Comparison of ENCODE assay signal across 15 mouse cellular contexts in genomic region chr16:92402216-92402615, GRCm38 (mm10). TPM values are rescaled to one million over a fixed set of nuclear protein-coding genes. Genes with fewer than 3 reads are reported as not detected.
A peak's percentile ranks its signal among the peaks of the same experiment; 100 is the strongest.
DNase-seq lines count a peak whose midpoint lies in the region; ATAC-seq lines count a peak whose summit lies in the region.
"Had no signal": no experiment of that assay in that cellular context is flagged by ENCODE, and none has a peak within 500 bp of the region (broad histone marks: within the 10 kb centered on the region; RNA-seq: fewer than 3 reads in every experiment).

No protein-coding gene starts in this region.

- peak overlapping the region; percentile 42; the same call in 1 of the 2 replicates for H3K9ac ChIP-seq in heart, embryonic 12.5 days
- peak overlapping the region; percentile 44 for H3K9ac ChIP-seq in lung, embryonic 16.5 days (ENCODE audit: low read length)
- peak overlapping the region; percentile 15; the same call in 1 of the 2 replicates for H3K9ac ChIP-seq in stomach, embryonic 14.5 days (replicated peaks; ENCODE audit: low read depth, low read length)
- H3K9ac ChIP-seq: forebrain, embryonic 12.5 days; midbrain, embryonic 15.5 days had no signal

- DNase-seq in heart, adult 8-10 months (ENCODE audit: low spot score), result no peak
- DNase-seq in lung, postnatal 4 days, result no peak
- no peak for DNase-seq in embryonic facial prominence, embryonic 10.5 days (ENCODE audit: low spot score)
- no peak for DNase-seq in gastrocnemius, adult 18-20 months (ENCODE audit: low spot score)
- DNase-seq in ovary, postnatal 10 days (ENCODE audit: low spot score), result no peak
- DNase-seq: layer of hippocampus, adult 9-11 months; spleen, adult 18-20 months; thymus, postnatal 25 days had no signal

- ATAC-seq in heart, embryonic 12.5 days (ENCODE audit: insufficient number of reproducible peaks, low FRiP score), result no peak
- no peak for ATAC-seq in lung, embryonic 16.5 days (ENCODE audit: low read depth)
- no peak for ATAC-seq in stomach, embryonic 14.5 days (ENCODE audit: insufficient number of reproducible peaks, insufficient read depth, low FRiP score, low read depth)
- ATAC-seq: midbrain, embryonic 15.5 days had no signal

- H3K36me3 ChIP-seq in heart, embryonic 12.5 days, result 0 out of 2 replicates have a peak, but pooled peaks cover 4% of the 10 kb centered on the region
- no peaks in the 10 kb centered on the region; the same call in 1 of the 2 replicates for H3K36me3 ChIP-seq in lung, embryonic 16.5 days (ENCODE audit: control insufficient read depth, insufficient read depth, low read length)
- no peaks in the 10 kb centered on the region; the same call in 1 of the 2 replicates for H3K36me3 ChIP-seq in embryonic facial prominence, embryonic 10.5 days (replicated peaks)
- H3K36me3 ChIP-seq in stomach, embryonic 14.5 days (ENCODE audit: control insufficient read depth, insufficient read depth, low read length), result no peaks in the 10 kb centered on the region
- H3K36me3 ChIP-seq: forebrain, embryonic 12.5 days; midbrain, embryonic 15.5 days had no signal

- H3K27me3 ChIP-seq in heart, embryonic 12.5 days (replicated peaks), result no peaks in the 10 kb centered on the region
- H3K27me3 ChIP-seq in lung, embryonic 16.5 days (ENCODE audit: control insufficient read depth, insufficient read depth, low read depth, low read length), result no peaks in the 10 kb centered on the region
- peaks cover 29% of the 10 kb centered on the region for H3K27me3 ChIP-seq in embryonic facial prominence, embryonic 10.5 days (replicated peaks; ENCODE audit: low read depth, poor library complexity, severe bottlenecking)
- no peaks in the 10 kb centered on the region for H3K27me3 ChIP-seq in stomach, embryonic 14.5 days (ENCODE audit: control insufficient read depth, insufficient read depth, low read length)
- H3K27me3 ChIP-seq: midbrain, embryonic 15.5 days had no signal

- H3K4me1 ChIP-seq in heart, embryonic 12.5 days (replicated peaks), result peaks cover 53% of the 10 kb centered on the region
- peaks cover 66% of the 10 kb centered on the region for H3K4me1 ChIP-seq in lung, embryonic 16.5 days (replicated peaks; ENCODE audit: control insufficient read depth, insufficient read depth, low read length)
- H3K4me1 ChIP-seq in embryonic facial prominence, embryonic 10.5 days, result peaks cover 66% of the 10 kb centered on the region
- H3K4me1 ChIP-seq in stomach, embryonic 14.5 days (ENCODE audit: control insufficient read depth, insufficient read depth, low read length), result peaks cover 47% of the 10 kb centered on the region

- peak overlapping the region; percentile 32; the same call in 1 of the 2 replicates for H3K27ac ChIP-seq in heart, embryonic 12.5 days (ENCODE audit: poor library complexity, severe bottlenecking)
- H3K27ac ChIP-seq in lung, embryonic 16.5 days (ENCODE audit: low read length), result peak overlapping the region; percentile 96
- H3K27ac ChIP-seq in embryonic facial prominence, embryonic 10.5 days (replicated peaks), result peak overlapping the region; percentile 55; the same call in 1 of the 2 replicates
- peak overlapping the region; percentile 55; the same call in 1 of the 2 replicates for H3K27ac ChIP-seq in stomach, embryonic 14.5 days (ENCODE audit: low read length)
- H3K27ac ChIP-seq: forebrain, embryonic 12.5 days; midbrain, embryonic 15.5 days had no signal

- H3K4me3 ChIP-seq in heart, embryonic 12.5 days, result no peak overlapping the region
- H3K4me3 ChIP-seq in lung, embryonic 16.5 days (ENCODE audit: low read length), result no peak overlapping the region
- no peak overlapping the region for H3K4me3 ChIP-seq in embryonic facial prominence, embryonic 10.5 days
- no peak overlapping the region for H3K4me3 ChIP-seq in stomach, embryonic 14.5 days (ENCODE audit: low read depth, low read length)
- H3K4me3 ChIP-seq: forebrain, embryonic 12.5 days; midbrain, embryonic 15.5 days had no signal

- 29% methylated on average over 8 of the region's 8 CpGs for WGBS in heart, embryonic 12.5 days
- 37% methylated on average over 8 of the region's 8 CpGs for WGBS in lung, embryonic 16.5 days
- WGBS in embryonic facial prominence, embryonic 10.5 days, result 43% methylated on average over 8 of the region's 8 CpGs
- 23% methylated on average over 8 of the region's 8 CpGs for WGBS in stomach, embryonic 14.5 days

- H3K4me2 ChIP-seq in heart, embryonic 12.5 days, result no peak overlapping the region
- no peak overlapping the region for H3K4me2 ChIP-seq in lung, embryonic 16.5 days (ENCODE audit: low read depth, low read length)
- no peak overlapping the region for H3K4me2 ChIP-seq in stomach, embryonic 14.5 days (replicated peaks; ENCODE audit: low read depth, low read length)
- H3K4me2 ChIP-seq: forebrain, embryonic 12.5 days; midbrain, embryonic 15.5 days had no signal

- H3K9me3 ChIP-seq in heart, embryonic 12.5 days (replicated peaks), result no peaks in the 10 kb centered on the region
- no peaks in the 10 kb centered on the region for H3K9me3 ChIP-seq in lung, embryonic 16.5 days (ENCODE audit: control insufficient read depth, low read length)
- H3K9me3 ChIP-seq in embryonic facial prominence, embryonic 10.5 days, result no peaks in the 10 kb centered on the region
- no peaks in the 10 kb centered on the region for H3K9me3 ChIP-seq in stomach, embryonic 14.5 days (ENCODE audit: control insufficient read depth, low read depth, low read length)
- H3K9me3 ChIP-seq: forebrain, embryonic 12.5 days; G1E; midbrain, embryonic 15.5 days had no signal

RNA-seq across cellular contexts. Expression of gene Kcne1, which starts 42.9 kb away (rescaled TPM):
- polyA plus RNA-seq in heart, embryonic 12.5 days (2016; fragmentation: Nextera tagmentation; extraction: Ambion mirVana), result 78.4 and 87.1 TPM in 2 replicates
- 1 to 10 TPM; 2.7 to 7.8 (median 4.7) TPM for total RNA-seq in heart, adult 8-10 months (2022)
- polyA plus RNA-seq in lung, embryonic 16.5 days (2015; fragmentation: Nextera tagmentation; extraction: Ambion mirVana), result 0.63 and 1.0 TPM in 2 replicates
- polyA plus RNA-seq in embryonic facial prominence, embryonic 10.5 days (2016; fragmentation: Nextera tagmentation; extraction: Ambion mirVana), result 0.29 and 1.1 TPM in 2 replicates
- polyA plus RNA-seq in stomach, embryonic 14.5 days (2014; fragmentation: Nextera tagmentation; extraction: Ambion mirVana), result 0.07 and 0.77 TPM in 2 replicates
- total RNA-seq in gastrocnemius, adult 18-20 months (2021), result not detected
- total RNA-seq: liver, adult 2 months had no signal
- polyA plus RNA-seq: G1E; liver, adult 2 months; midbrain, embryonic 15.5 days had no signal

Comparison
In these comparisons a context has a peak if more than half of its experiments do, and no peak if none do; other contexts are left out.
1. H3K27ac ChIP-seq: peak in every context shown above with its lines; median percentile 96 in lung, embryonic 16.5 days; 55 in embryonic facial prominence, embryonic 10.5 days; 55 in stomach, embryonic 14.5 days; 32 in heart, embryonic 12.5 days.
2. RNA of gene Kcne1, which starts 42.9 kb away (polyA plus RNA-seq): 78.4 to 87.1 TPM in heart, embryonic 12.5 days; 0.63 to 1.0 TPM in lung, embryonic 16.5 days, 0.29 to 1.1 TPM in embryonic facial prominence, embryonic 10.5 days and 0.07 to 0.77 TPM in stomach, embryonic 14.5 days; every median in the first group is over 10 times any median in the second.
3. Peak in every context shown above with its lines, with median percentiles within 50 percentile points of each other: H3K9ac ChIP-seq.